ENCODE assay signal across 21 mouse cellular contexts in genomic region chr7:49172926-49173325, GRCm38 (mm10).
DNase-seq lines count a peak whose midpoint lies in the region; ATAC-seq and TF ChIP-seq lines count a peak whose summit lies in the region.
"Had no signal": no experiment of that assay in that cellular context is flagged by ENCODE, and none has a peak within 500 bp of the region (broad histone marks: within the 10 kb centered on the region; RNA-seq: fewer than 3 reads in every experiment).

No protein-coding gene starts in this region.

- peaks cover 7% of the 10 kb centered on the region; the same call in 1 of the 2 replicates for H3K4me1 ChIP-seq in heart, adult 2 months (ENCODE audit: control insufficient read depth, insufficient read depth, low read length)
- peaks cover 38% of the 10 kb centered on the region for H3K4me1 ChIP-seq in heart, embryonic 12.5 days (replicated peaks)
- no peaks in the 10 kb centered on the region for H3K4me1 ChIP-seq in liver, postnatal 0 days (ENCODE audit: insufficient read depth)
- H3K4me1 ChIP-seq: liver, embryonic 12.5 days; stomach, embryonic 15.5 days had no signal

- H3K27ac ChIP-seq in heart, adult 2 months = peak overlapping the region; percentile 54; the same call in 1 of the 2 replicates
- H3K27ac ChIP-seq in heart, embryonic 12.5 days (ENCODE audit: poor library complexity, severe bottlenecking) = no peak overlapping the region; the same call in 1 of the 2 replicates
- no peak overlapping the region for H3K27ac ChIP-seq in liver, postnatal 0 days (ENCODE audit: low read depth)
- H3K27ac ChIP-seq: hindbrain, embryonic 12.5 days; left cerebral cortex, adult 2 months; liver, embryonic 12.5 days; macrophage; stomach, embryonic 15.5 days had no signal

- H3K4me3 ChIP-seq in heart, adult 2 months = no peak overlapping the region
- no peak overlapping the region for H3K4me3 ChIP-seq in heart, embryonic 12.5 days
- no peak overlapping the region for H3K4me3 ChIP-seq in liver, postnatal 0 days (ENCODE audit: low read depth, low read length)
- H3K4me3 ChIP-seq: erythroblast, embryonic 14.5 days; hindbrain, embryonic 12.5 days; left cerebral cortex, adult 2 months; liver, embryonic 12.5 days; stomach, embryonic 15.5 days had no signal

- no peak for TF ChIP-seq CTCF in heart, adult 2 months (IDR thresholded peaks at IDR 0.05)
- TF ChIP-seq CTCF in liver, postnatal 0 days (IDR thresholded peaks at IDR 0.05; ENCODE audit: low read depth) = no peak

- WGBS in heart, adult 2 months = 37% methylated on average over 3 of the region's 3 CpGs
- 55% methylated on average over 3 of the region's 3 CpGs for WGBS in heart, embryonic 12.5 days
- WGBS in liver, postnatal 0 days (ENCODE audit: insufficient replicate concordance) = 51% methylated on average over 3 of the region's 3 CpGs

- intact Hi-C loops in heart, adult 2 months (cut with DNase I) = no loop called here
- intact Hi-C loops in heart, postnatal 10 days (cut with DNase I) = no loop called here

- H3K79me2 ChIP-seq in heart, adult 2 months (replicated peaks; ENCODE audit: control insufficient read depth, insufficient read depth, low read length) = no peaks in the 10 kb centered on the region

- H3K9me3 ChIP-seq in heart, embryonic 12.5 days (replicated peaks) = no peaks in the 10 kb centered on the region
- H3K9me3 ChIP-seq in liver, postnatal 0 days (ENCODE audit: low read length) = no peaks in the 10 kb centered on the region
- H3K9me3 ChIP-seq: hindbrain, embryonic 12.5 days; liver, embryonic 12.5 days; stomach, embryonic 15.5 days had no signal

- H3K4me2 ChIP-seq in heart, embryonic 12.5 days = no peak overlapping the region
- H3K4me2 ChIP-seq in liver, postnatal 0 days (ENCODE audit: low read depth, low read length) = no peak overlapping the region
- H3K4me2 ChIP-seq: hindbrain, embryonic 12.5 days; liver, embryonic 12.5 days; midbrain, embryonic 11.5 days; stomach, embryonic 15.5 days had no signal

- no peak overlapping the region for H3K9ac ChIP-seq in heart, adult 2 months (ENCODE audit: low read depth, low read length)
- H3K9ac ChIP-seq in heart, embryonic 12.5 days = no peak overlapping the region
- H3K9ac ChIP-seq in liver, postnatal 0 days (replicated peaks) = no peak overlapping the region
- H3K9ac ChIP-seq: hindbrain, embryonic 12.5 days; liver, embryonic 12.5 days; stomach, embryonic 15.5 days had no signal

- no peak for TF ChIP-seq POLR2A in heart, adult 2 months (IDR thresholded peaks at IDR 0.05; ENCODE audit: insufficient read depth, low read depth, low read length)

- H3K36me3 ChIP-seq in heart, adult 2 months (ENCODE audit: control insufficient read depth, insufficient read depth, low read length) = no peaks in the 10 kb centered on the region
- H3K36me3 ChIP-seq in heart, embryonic 12.5 days = no peaks in the 10 kb centered on the region
- H3K36me3 ChIP-seq in liver, postnatal 0 days (replicated peaks; ENCODE audit: insufficient read depth, low read length) = no peaks in the 10 kb centered on the region
- H3K36me3 ChIP-seq: hindbrain, embryonic 12.5 days; liver, embryonic 12.5 days; stomach, embryonic 15.5 days had no signal

- no peak for TF ChIP-seq EP300 in heart, adult 2 months (IDR thresholded peaks at IDR 0.05; ENCODE audit: insufficient read depth, low read depth, low read length)
- no peak for TF ChIP-seq EP300 in liver, postnatal 0 days (IDR thresholded peaks at IDR 0.05; ENCODE audit: low read depth)

- peak in 1 of 2 experiments; percentile 41 for DNase-seq in heart, adult 2 months
- peak; percentile 45 for DNase-seq in lung, postnatal 10 days
- no peak for DNase-seq in lung, adult 18-20 months
- peak; percentile 62 to 71 for DNase-seq in heart, postnatal 10 days
- DNase-seq in liver, postnatal 0 days = no peak
- DNase-seq in embryo, embryonic 10.5 days (ENCODE audit: low spot score) = no peak
- DNase-seq: cerebellum, adult 11-12 months; cerebellum, postnatal 25 days; right cerebral cortex, postnatal 14 days; thymus, adult 2 months had no signal

- no peak for ATAC-seq in heart, embryonic 12.5 days (ENCODE audit: insufficient number of reproducible peaks, low FRiP score)
- no peak for ATAC-seq in liver, postnatal 0 days
- ATAC-seq: activated CD4-positive, CD25-positive, alpha-beta regulatory T cell, adult 4 months; forebrain, embryonic 14.5 days; liver, embryonic 12.5 days; Patski had no signal

- H3K27me3 ChIP-seq in heart, adult 2 months (ENCODE audit: control insufficient read depth, insufficient read depth, low read length) = no peaks in the 10 kb centered on the region
- H3K27me3 ChIP-seq in heart, embryonic 12.5 days (replicated peaks) = no peaks in the 10 kb centered on the region
- 0 out of 2 replicates have a peak, but pooled peaks cover 3% of the 10 kb centered on the region for H3K27me3 ChIP-seq in liver, postnatal 0 days (ENCODE audit: insufficient read depth, low read length)
- H3K27me3 ChIP-seq: hindbrain, embryonic 12.5 days; liver, embryonic 12.5 days; Patski; stomach, embryonic 15.5 days had no signal

Comparison
In these comparisons a context has a peak if more than half of its experiments do, and no peak if none do; other contexts are left out.
1. DNase-seq: peak in lung, postnatal 10 days (single experiment) and heart, postnatal 10 days (2 of 2); none in lung, adult 18-20 months (0 of 2), liver, postnatal 0 days (single experiment) and embryo, embryonic 10.5 days (single experiment).